Mouse (Mus musculus) stomach, embryonic 16.5 days (tissue): ENCODE results near the gene Vil1. TPM values are rescaled to one million over a fixed set of nuclear protein-coding genes. Genes with fewer than 3 reads are reported as not detected.

Source experiments
- ATAC-seq: fragments of 200-750 bp; cut with Nextera tagmentation; 2 replicates; pipeline ENCODE4 v1.8.0; 2017; ENCODE audit warnings: moderate number of reproducible peaks, moderate TSS enrichment; ENCODE audit not compliant: insufficient read depth, low FRiP score
- H3K27ac ChIP-seq: fragments of 300-500 bp; sonication (generic); 2 replicates; pipeline ENCODE4 v1.5.1; 2014; ENCODE audit warnings: low read length
- H3K27me3 ChIP-seq: fragments of 300-500 bp; sonication (generic); 2 replicates; pipeline ENCODE4 v1.6.1; 2014; ENCODE audit warnings: low read length, control low read depth, mixed read lengths; ENCODE audit not compliant: control insufficient read depth, insufficient read depth
- H3K36me3 ChIP-seq: fragments of 300-500 bp; sonication (generic); 2 replicates; pipeline ENCODE4 v1.6.1; 2014; ENCODE audit warnings: low read length; ENCODE audit not compliant: control insufficient read depth, insufficient read depth
- H3K4me1 ChIP-seq: fragments of 300-500 bp; sonication (generic); 2 replicates; pipeline ENCODE4 v1.6.1; 2014; ENCODE audit warnings: low read length, control low read depth, mixed read lengths; ENCODE audit not compliant: control insufficient read depth, insufficient read depth
- H3K4me2 ChIP-seq: fragments of 300-500 bp; sonication (generic); 2 replicates; pipeline ENCODE4 v1.6.1; 2014; ENCODE audit warnings: low read depth, low read length, mixed read lengths
- H3K4me3 ChIP-seq: fragments of 300-500 bp; sonication (generic); replicated peaks from 2 replicates; pipeline ENCODE4 v1.5.1; 2014; ENCODE audit warnings: mild to moderate bottlenecking, low read length
- H3K9ac ChIP-seq: fragments of 300-500 bp; sonication (generic); 2 replicates; pipeline ENCODE4 v1.6.1; 2014; ENCODE audit warnings: low read length
- H3K9me3 ChIP-seq: fragments of 300-500 bp; sonication (generic); replicated peaks from 2 replicates; pipeline ENCODE4 v1.6.1; 2016; ENCODE audit warnings: low read length, control low read depth; ENCODE audit not compliant: control insufficient read depth
- WGBS: fragments of 180-500 bp; shearing (Covaris S2); extraction: QIAGEN DNeasy Blood & Tissue Kit; methylation state at CpG from one replicate; pipeline ENCODE4 v1.1.7; 2014; 5-methylcytosine and 5-hydroxymethylcytosine counted together
- polyA plus RNA-seq: library from polyadenylated mRNA; unstranded; fragments of >200 nt; fragmentation: Nextera tagmentation; extraction: Ambion mirVana; gene quantifications from 2 replicates; pipeline ENCODE4 v1.2.1, GENCODE M21; 2015

Vil1 gene
- polyA plus RNA-seq, 1 experiment from 2014 or later = 29.1 TPM

- Histone ChIP-seq H3K9ac (no peak overlapping the region), H3K4me3 (no peak overlapping the region), H3K27me3 (no peaks in the 10 kb centered on the region), H3K36me3 (no peaks in the 10 kb centered on the region), H3K4me1 (peaks cover 24% of the 10 kb centered on the region), H3K9me3 (no peaks in the 10 kb centered on the region), H3K27ac (no peak overlapping the region), H3K4me2 (no peak overlapping the region)
- 89% methylated on average over 10 of the region's 10 CpGs for WGBS
- no peak for ATAC-seq
Measured at GRCm38 (mm10) chr1:74385064-74385463, 24.1 kb upstream of the Vil1 start.

- Histone ChIP-seq H3K4me2 (no peak overlapping the region), H3K27ac (no peak overlapping the region), H3K9me3 (no peaks in the 10 kb centered on the region), H3K4me3 (no peak overlapping the region), H3K4me1 (peaks cover 27% of the 10 kb centered on the region), H3K36me3 (no peaks in the 10 kb centered on the region), H3K27me3 (no peaks in the 10 kb centered on the region), H3K9ac (no peak overlapping the region)
- ATAC-seq = no peak
- WGBS = 84% methylated on average over 8 of the region's 8 CpGs
Measured at GRCm38 (mm10) chr1:74385531-74385930, 23.6 kb upstream of the Vil1 start.

GRCm38 (mm10) chr1:74386363-74386713 lies 22.8 kb upstream of the Vil1 start:
- no peak for ATAC-seq
- Histone ChIP-seq H3K9me3 (no peaks in the 10 kb centered on the region), H3K4me1 (peaks cover 31% of the 10 kb centered on the region), H3K27ac (peak overlapping the region; percentile 99), H3K4me3 (peak overlapping the region; percentile 63), H3K27me3 (no peaks in the 10 kb centered on the region), H3K4me2 (peak overlapping the region; percentile 61), H3K9ac (peak overlapping the region; percentile 86), H3K36me3 (no peaks in the 10 kb centered on the region)
- WGBS = 45% methylated on average over 7 of the region's 10 CpGs

GRCm38 (mm10) chr1:74386714-74387385 lies 22.3 kb upstream of the Vil1 start:
- under 1% methylated on average over 26 of the region's 26 CpGs for WGBS
- Histone ChIP-seq H3K9me3 (no peaks in the 10 kb centered on the region), H3K36me3 (no peaks in the 10 kb centered on the region), H3K4me3 (peak overlapping the region; percentile 63), H3K9ac (peak overlapping the region; percentile 86), H3K4me2 (peak overlapping the region; percentile 61), H3K27ac (peak overlapping the region; percentile 99), H3K27me3 (no peaks in the 10 kb centered on the region), H3K4me1 (peaks cover 31% of the 10 kb centered on the region)
- ATAC-seq = peak; percentile 88

- peaks cover 31% of the 10 kb centered on the region for H3K4me1 ChIP-seq
- H3K27ac ChIP-seq = peak overlapping the region; percentile 99
- no peaks in the 10 kb centered on the region for H3K27me3 ChIP-seq
- no peaks in the 10 kb centered on the region for H3K36me3 ChIP-seq
- 51% methylated on average over 15 of the region's 15 CpGs for WGBS
- H3K9me3 ChIP-seq = no peaks in the 10 kb centered on the region
- H3K9ac ChIP-seq = peak overlapping the region; percentile 86
- H3K4me3 ChIP-seq = peak overlapping the region; percentile 63
- peak overlapping the region; percentile 61 for H3K4me2 ChIP-seq
- no peak for ATAC-seq
Measured at GRCm38 (mm10) chr1:74387386-74387988, 21.7 kb upstream of the Vil1 start.

GRCm38 (mm10) chr1:74388398-74388920 lies 20.7 kb upstream of the Vil1 start:
- no peak for ATAC-seq
- no peaks in the 10 kb centered on the region for H3K36me3 ChIP-seq
- no peaks in the 10 kb centered on the region for H3K27me3 ChIP-seq
- H3K4me2 ChIP-seq = no peak overlapping the region
- H3K9me3 ChIP-seq = no peaks in the 10 kb centered on the region
- peaks cover 38% of the 10 kb centered on the region for H3K4me1 ChIP-seq
- no peak overlapping the region; the same call in 1 of the 2 replicates for H3K27ac ChIP-seq
- H3K9ac ChIP-seq = no peak overlapping the region
- no peak overlapping the region for H3K4me3 ChIP-seq
- 79% methylated on average over 7 of the region's 7 CpGs for WGBS

- Histone ChIP-seq H3K4me3 (peak overlapping the region; percentile 92), H3K27me3 (no peaks in the 10 kb centered on the region), H3K9me3 (no peaks in the 10 kb centered on the region), H3K4me1 (peaks cover 46% of the 10 kb centered on the region), H3K36me3 (peaks cover 8% of the 10 kb centered on the region), H3K27ac (peak overlapping the region; percentile 99), H3K4me2 (peak overlapping the region; percentile 56), H3K9ac (peak overlapping the region; percentile 71)
- peak; percentile 8; the same call in 1 of the 2 replicates for ATAC-seq
- WGBS = 8% methylated on average over 29 of the region's 29 CpGs
Measured at GRCm38 (mm10) chr1:74389831-74390286, 19.3 kb upstream of the Vil1 start.

GRCm38 (mm10) chr1:74390287-74390906 lies 18.8 kb upstream of the Vil1 start:
- H3K27ac ChIP-seq = peak overlapping the region; percentile 99

More at GRCm38 (mm10) chr1:74390287-74390906, 18.8 kb upstream of the Vil1 start:
- Histone ChIP-seq H3K9me3 (no peaks in the 10 kb centered on the region), H3K4me3 (peak overlapping the region; percentile 92), H3K9ac (peak overlapping the region; percentile 71), H3K4me2 (peak overlapping the region; percentile 56), H3K36me3 (peaks cover 14% of the 10 kb centered on the region), H3K27me3 (no peaks in the 10 kb centered on the region), H3K4me1 (peaks cover 46% of the 10 kb centered on the region)
- ATAC-seq = no peak
- 3% methylated on average over 21 of the region's 21 CpGs for WGBS
